Mouse (Mus musculus): ENCODE results near the gene Arhgap28.

The Arhgap28 gene

GRCm38 (mm10) chr17:67931396-67931795 is 72.5 kb downstream of the Arhgap28 start:
- no peak for DNase-seq

DNA sequence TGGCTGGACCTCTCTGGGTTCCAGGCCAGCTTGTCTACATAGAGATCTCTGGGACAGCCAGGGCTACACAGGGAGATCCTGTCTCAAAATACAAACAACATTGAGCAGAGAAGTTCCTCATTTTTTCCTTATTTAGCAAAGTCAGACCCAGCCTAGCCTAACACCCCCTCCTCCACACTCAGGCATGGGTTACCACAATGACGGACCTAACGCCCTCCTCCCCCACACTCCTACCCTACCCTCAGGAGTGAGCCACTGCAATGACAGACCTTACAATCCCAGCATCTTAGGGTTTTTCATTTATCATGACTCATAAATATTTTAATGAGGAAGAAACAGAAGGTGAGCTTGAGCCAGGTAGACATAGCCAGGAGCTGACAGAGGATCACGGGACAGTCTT is 73.0 kb downstream of the Arhgap28 start:
- DNase-seq, result no peak

GRCm38 (mm10) chr17:67930467-67930866 is 73.5 kb downstream of the Arhgap28 start:
- DNase-seq, result no peak

DNA sequence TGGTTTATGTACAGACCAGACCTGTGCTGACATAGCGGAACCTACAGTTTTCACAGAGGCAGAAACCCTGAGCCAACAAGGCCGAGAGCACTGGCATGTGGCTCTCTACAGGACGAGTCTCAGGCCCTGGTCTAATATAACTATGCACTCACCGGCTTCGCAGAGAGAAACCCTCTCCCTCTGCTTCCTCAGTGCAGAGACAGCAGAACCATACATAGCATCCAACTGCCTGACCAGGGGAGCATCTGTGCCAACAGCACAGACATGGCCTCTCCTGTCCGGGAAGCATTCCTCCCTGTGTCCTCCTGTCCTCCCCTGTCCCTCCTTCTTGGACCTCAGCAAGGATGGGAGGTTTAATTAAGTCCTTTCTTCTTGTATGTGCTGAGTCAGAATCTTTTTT is 75.6 kb downstream of the Arhgap28 start:
- no peak for DNase-seq

DNA sequence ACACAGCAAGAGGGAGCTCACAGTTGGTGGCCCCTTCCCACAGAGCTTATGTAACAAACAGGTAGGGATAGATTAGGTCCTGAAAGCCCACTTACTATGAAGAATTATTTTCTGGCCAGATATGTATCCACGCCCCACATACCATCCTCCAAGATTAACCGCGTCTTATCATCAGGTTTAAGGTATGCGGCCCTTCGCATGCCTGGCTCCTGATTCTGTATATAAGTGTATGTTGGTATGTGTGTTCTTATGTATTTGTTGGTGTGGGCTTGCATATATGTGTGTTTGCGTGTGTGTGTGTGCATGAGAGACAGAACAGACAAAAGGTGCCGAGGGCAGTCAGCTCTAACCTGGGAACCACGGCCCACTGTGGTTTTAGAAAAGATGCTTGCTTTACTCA is 76.1 kb downstream of the Arhgap28 start:
- DNase-seq, result no peak

DNA sequence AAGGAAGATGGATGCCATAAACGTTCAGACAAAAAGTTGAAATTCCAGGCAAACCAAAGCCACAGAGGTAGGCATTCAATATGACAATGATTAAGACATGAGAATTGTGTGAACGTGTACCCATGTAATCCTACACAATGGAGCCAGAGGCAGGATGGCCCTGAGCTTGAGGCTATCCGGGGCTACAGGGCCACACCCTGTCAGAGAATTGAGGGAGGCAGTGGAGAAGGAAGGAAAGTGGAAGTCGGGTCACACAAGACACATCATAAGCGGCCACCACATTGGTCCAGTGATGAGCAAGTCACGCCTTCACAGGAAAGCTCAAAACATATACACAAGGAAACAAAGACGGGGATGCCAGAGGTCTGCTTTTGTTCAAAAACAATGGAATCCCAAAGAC is 84.0 kb downstream of the Arhgap28 start:
- DNase-seq, result no peak

DNA sequence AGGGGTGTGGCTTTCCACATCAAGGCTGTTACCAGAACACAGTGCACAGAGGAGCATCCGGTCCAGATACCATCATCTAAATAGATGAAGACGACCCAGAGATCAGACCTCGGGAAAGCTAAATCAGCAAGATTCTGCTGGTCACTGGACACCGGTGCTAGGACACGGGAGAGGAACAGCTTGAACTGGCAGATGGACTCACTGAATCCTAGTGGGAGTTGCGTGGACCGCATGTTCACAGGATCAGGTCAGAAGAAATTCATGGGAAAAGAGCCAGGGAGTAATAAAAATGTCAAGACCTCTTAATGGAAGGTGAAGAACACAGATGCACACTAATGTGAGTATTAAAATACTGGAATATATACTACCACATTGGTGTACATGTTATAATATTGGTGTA is 85.7 kb downstream of the Arhgap28 start:
- no peak for DNase-seq

GRCm38 (mm10) chr17:67916901-67917300 is 87.0 kb downstream of the Arhgap28 start:
- no peak for DNase-seq

GRCm38 (mm10) chr17:67912640-67913039 is 91.3 kb downstream of the Arhgap28 start:
- DNase-seq, result peak; percentile 25 to 62

- DNase-seq, result no peak
Observed at GRCm38 (mm10) chr17:67912051-67912450, 91.9 kb downstream of the Arhgap28 start.

- no peak for DNase-seq
Observed at GRCm38 (mm10) chr17:67908537-67908936, 95.4 kb downstream of the Arhgap28 start.

DNA sequence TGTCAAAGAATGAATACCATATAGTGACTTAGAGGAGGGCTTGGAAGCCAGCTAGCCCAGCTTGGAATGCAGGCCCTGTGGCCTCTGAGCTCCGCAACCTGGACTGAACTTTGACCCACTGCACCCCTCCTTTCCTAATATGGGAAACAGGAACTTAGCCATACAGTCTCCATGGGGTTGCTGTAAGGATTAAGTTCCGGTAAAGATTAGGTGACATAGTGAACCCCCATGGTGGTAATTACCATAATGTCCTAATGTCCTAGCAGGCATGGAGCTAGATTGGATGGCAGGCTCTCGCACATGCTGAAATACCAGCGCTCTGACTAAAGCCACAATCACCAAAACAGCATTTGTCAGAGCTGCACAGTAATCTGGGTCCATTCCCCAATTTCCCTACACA is 95.8 kb downstream of the Arhgap28 start:
- no peak for DNase-seq

DNA sequence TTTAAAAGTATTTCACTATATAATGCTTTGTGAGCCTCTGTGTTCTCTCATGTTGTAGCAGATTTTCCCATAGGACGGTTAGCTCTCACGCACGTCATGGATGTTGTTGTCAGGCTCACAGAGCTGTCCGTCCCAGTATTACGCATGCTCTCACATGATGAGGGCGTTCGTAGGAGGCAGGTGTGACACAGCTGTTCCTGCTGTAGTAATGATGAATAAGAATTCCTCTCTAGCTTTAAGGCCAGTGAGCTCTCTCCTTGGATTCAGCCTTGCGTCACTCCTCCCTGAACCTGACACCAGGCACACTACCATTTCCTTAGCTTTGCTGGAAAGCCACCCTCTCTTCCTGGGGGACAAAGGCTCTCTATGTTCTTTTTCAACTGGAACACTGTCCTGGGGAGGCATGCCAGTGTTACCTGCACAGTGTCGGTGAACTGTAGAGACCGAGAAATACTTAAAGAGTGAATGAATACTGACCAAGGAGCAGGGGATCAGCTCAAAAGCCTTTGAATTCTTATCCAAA is 96.3 kb downstream of the Arhgap28 start:
- no peak for DNase-seq

DNA sequence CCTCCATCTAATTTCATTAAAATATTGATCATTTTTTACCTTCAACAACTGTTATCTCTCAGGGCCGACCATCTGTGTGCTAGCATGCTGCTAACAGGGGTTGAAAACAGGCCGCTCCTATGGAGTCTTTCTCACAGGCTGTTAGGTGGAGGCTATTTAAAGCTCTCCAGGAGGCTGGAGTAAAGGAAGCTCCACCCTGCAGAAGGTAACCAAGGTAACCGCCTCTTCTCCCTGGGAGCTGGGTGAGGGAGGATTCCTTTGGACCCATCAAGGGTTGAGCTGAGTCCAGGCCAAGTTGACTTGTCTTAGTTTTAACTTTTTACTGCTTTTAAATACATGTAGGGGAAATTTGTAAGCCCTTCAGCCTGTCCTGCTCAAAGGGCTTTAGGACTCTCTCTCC is 97.7 kb downstream of the Arhgap28 start:
- no peak for DNase-seq

GRCm38 (mm10) chr17:67904315-67904944 is 99.5 kb downstream of the Arhgap28 start:
- no peak for DNase-seq

- DNase-seq, result no peak
Observed at GRCm38 (mm10) chr17:67902847-67903246, 101.1 kb downstream of the Arhgap28 start.

DNA sequence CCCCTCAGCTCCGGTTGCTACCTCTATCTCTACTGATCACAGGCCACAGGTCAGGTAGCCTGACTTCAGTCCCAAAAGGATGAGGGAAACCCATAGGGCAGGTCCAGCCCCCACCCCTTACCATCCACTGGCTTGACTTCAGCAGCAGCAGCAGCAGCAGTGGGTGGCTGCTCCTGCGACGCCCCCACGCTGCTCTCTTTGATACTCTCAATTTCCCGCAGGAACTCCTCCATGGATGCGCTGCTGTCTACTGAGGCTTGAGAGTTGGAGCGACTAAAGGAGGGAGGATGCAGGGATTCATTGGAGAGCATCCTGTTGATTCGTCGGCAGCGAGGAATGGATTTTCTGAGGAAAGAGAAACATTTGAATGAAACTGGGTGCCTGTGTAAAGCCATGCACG is 102.8 kb downstream of the Arhgap28 start:
- no peak for DNase-seq

- DNase-seq, result no peak
Observed at GRCm38 (mm10) chr17:67899376-67899775, 104.5 kb downstream of the Arhgap28 start.

GRCm38 (mm10) chr17:67896413-67896812 is 107.5 kb downstream of the Arhgap28 start:
- DNase-seq, result no peak

- peak in 1 of 2 experiments; percentile 5 for DNase-seq
Observed at GRCm38 (mm10) chr17:67889481-67890325, 114.2 kb downstream of the Arhgap28 start.

GRCm38 (mm10) chr17:67888081-67888480 is 115.8 kb downstream of the Arhgap28 start:
- no peak for DNase-seq

DNA sequence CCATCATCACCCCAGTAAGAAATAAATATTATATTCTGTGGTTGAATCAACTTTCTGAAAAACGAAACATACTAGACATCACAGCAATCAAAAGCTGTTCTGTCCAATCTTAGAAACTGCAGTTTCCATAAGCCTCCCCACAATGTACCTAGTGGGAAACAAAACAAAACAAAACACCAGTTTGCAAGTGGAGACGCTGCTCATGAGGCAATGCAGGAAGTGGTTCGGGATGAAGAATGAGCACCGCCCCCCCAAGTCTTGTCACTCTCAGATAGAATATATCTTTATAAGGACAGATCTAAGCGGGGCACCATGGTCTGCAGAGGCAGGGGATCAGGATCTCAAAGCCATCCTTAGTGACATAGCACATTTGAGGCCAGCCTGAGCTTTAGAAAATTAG is 117.6 kb downstream of the Arhgap28 start:
- no peak for DNase-seq

DNA sequence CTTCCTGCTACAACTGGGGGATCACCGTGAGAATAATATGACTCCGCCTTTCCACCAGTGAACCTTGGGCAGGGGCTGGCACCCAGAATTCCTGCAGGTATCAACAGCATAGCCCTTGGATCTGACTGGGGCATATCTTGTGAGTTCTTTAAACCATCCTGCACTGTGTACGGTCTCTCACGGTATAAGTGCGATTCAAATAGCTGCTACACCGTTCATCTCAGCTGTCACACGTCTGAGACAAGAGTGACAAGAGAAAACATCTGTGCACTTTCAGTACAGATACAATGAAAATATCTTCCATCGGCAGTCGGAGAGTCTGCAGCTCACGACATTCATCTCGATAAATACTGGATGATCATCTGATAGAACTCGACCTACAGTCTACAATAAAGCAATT is 126.3 kb downstream of the Arhgap28 start:
- no peak for DNase-seq

Measured in kidney, postnatal 36 days (tissue).